Mouse (Mus musculus): Measurements from ENCODE around the gene Zfp638. TPM values are rescaled to one million over a fixed set of nuclear protein-coding genes. Genes with fewer than 3 reads are reported as not detected.

Zfp638 gene
- polyA plus RNA-seq, 1 experiment from 2014 or later: 37.0 TPM

- H3K27me3 ChIP-seq (ENCODE audit: control insufficient read depth, insufficient read depth, low read length): no peaks in the 10 kb centered on the region
- no peaks in the 10 kb centered on the region for H3K36me3 ChIP-seq (ENCODE audit: control insufficient read depth, insufficient read depth)
- H3K4me2 ChIP-seq (ENCODE audit: low read depth, low read length): no peak overlapping the region
- no peak overlapping the region for H3K4me3 ChIP-seq (ENCODE audit: low read length)
- WGBS: 61% methylated on average over 2 of the region's 2 CpGs
- no peaks in the 10 kb centered on the region for H3K4me1 ChIP-seq (ENCODE audit: control insufficient read depth, insufficient read depth, low read length)
- no peak overlapping the region for H3K9ac ChIP-seq (ENCODE audit: low read length)
- no peak overlapping the region for H3K27ac ChIP-seq (ENCODE audit: low read length)
- ATAC-seq (replicated peaks; ENCODE audit: extremely low read depth, insufficient read depth, low FRiP score): no peak
- no peaks in the 10 kb centered on the region for H3K9me3 ChIP-seq (replicated peaks; ENCODE audit: control insufficient read depth, low read length)
These were observed 28.9 kb upstream of the Zfp638 start for GRCm38 (mm10) chr6:83838046-83838445.

DNA sequence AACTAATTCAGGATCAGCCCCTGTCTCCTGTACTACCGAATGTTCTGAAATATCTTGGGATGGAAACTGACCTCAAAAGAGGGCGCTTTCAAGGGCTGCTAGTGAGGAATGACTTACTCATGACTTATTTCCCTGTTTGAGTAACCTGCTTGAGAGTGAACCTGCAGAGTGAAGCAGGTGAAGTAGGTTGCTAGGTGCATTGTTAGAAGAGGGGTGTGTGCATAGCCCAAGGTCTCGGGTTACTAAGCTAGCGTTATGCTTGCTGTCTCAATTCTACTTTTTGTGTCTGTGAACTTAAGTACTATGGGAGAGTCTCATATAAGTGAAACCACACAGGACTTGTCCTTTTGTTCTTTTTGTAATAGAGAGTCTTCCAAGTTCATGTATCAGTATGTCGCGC is 26.8 kb upstream of the Zfp638 start:
- H3K4me2 ChIP-seq (ENCODE audit: low read depth, low read length): no peak overlapping the region
- no peaks in the 10 kb centered on the region for H3K9me3 ChIP-seq (replicated peaks; ENCODE audit: control insufficient read depth, low read length)
- H3K4me1 ChIP-seq (ENCODE audit: control insufficient read depth, insufficient read depth, low read length): no peaks in the 10 kb centered on the region
- no peaks in the 10 kb centered on the region for H3K36me3 ChIP-seq (ENCODE audit: control insufficient read depth, insufficient read depth)
- no peaks in the 10 kb centered on the region for H3K27me3 ChIP-seq (ENCODE audit: control insufficient read depth, insufficient read depth, low read length)
- no peak overlapping the region for H3K9ac ChIP-seq (ENCODE audit: low read length)
- no peak overlapping the region for H3K4me3 ChIP-seq (ENCODE audit: low read length)
- no peak for ATAC-seq (replicated peaks; ENCODE audit: extremely low read depth, insufficient read depth, low FRiP score)
- H3K27ac ChIP-seq (ENCODE audit: low read length): no peak overlapping the region
- 84% methylated on average over 6 of the region's 6 CpGs for WGBS

- ATAC-seq (replicated peaks; ENCODE audit: extremely low read depth, insufficient read depth, low FRiP score): no peak
These were observed 22.0 kb upstream of the Zfp638 start for GRCm38 (mm10) chr6:83844913-83845312.

GRCm38 (mm10) chr6:83846141-83846540 is 20.8 kb upstream of the Zfp638 start:
- H3K9ac ChIP-seq (ENCODE audit: low read length): no peak overlapping the region
- no peaks in the 10 kb centered on the region for H3K9me3 ChIP-seq (replicated peaks; ENCODE audit: control insufficient read depth, low read length)
- H3K4me1 ChIP-seq (ENCODE audit: control insufficient read depth, insufficient read depth, low read length): no peaks in the 10 kb centered on the region
- no peaks in the 10 kb centered on the region for H3K27me3 ChIP-seq (ENCODE audit: control insufficient read depth, insufficient read depth, low read length)
- no peak overlapping the region for H3K27ac ChIP-seq (ENCODE audit: low read length)
- H3K4me2 ChIP-seq (ENCODE audit: low read depth, low read length): no peak overlapping the region
- H3K4me3 ChIP-seq (ENCODE audit: low read length): no peak overlapping the region
- ATAC-seq (replicated peaks; ENCODE audit: extremely low read depth, insufficient read depth, low FRiP score): no peak
- 84% methylated on average over 2 of the region's 2 CpGs for WGBS
- H3K36me3 ChIP-seq (ENCODE audit: control insufficient read depth, insufficient read depth): no peaks in the 10 kb centered on the region

More at GRCm38 (mm10) chr6:83844913-83845312, 22.0 kb upstream of the Zfp638 start:
- Histone ChIP-seq H3K9ac (ENCODE audit: low read length) (no peak overlapping the region), H3K36me3 (ENCODE audit: control insufficient read depth, insufficient read depth) (no peaks in the 10 kb centered on the region), H3K9me3 (replicated peaks; ENCODE audit: control insufficient read depth, low read length) (no peaks in the 10 kb centered on the region), H3K27me3 (ENCODE audit: control insufficient read depth, insufficient read depth, low read length) (no peaks in the 10 kb centered on the region), H3K4me1 (ENCODE audit: control insufficient read depth, insufficient read depth, low read length) (no peaks in the 10 kb centered on the region), H3K4me3 (ENCODE audit: low read length) (no peak overlapping the region), H3K27ac (ENCODE audit: low read length) (no peak overlapping the region), H3K4me2 (ENCODE audit: low read depth, low read length) (no peak overlapping the region)
- WGBS: 85% methylated on average over 10 of the region's 10 CpGs

- H3K27me3 ChIP-seq (ENCODE audit: control insufficient read depth, insufficient read depth, low read length): no peaks in the 10 kb centered on the region
- H3K27ac ChIP-seq (ENCODE audit: low read length): no peak overlapping the region
- H3K36me3 ChIP-seq (ENCODE audit: control insufficient read depth, insufficient read depth): no peaks in the 10 kb centered on the region
- H3K9ac ChIP-seq (ENCODE audit: low read length): no peak overlapping the region
- no peak for ATAC-seq (replicated peaks; ENCODE audit: extremely low read depth, insufficient read depth, low FRiP score)
- no peaks in the 10 kb centered on the region for H3K4me1 ChIP-seq (ENCODE audit: control insufficient read depth, insufficient read depth, low read length)
- no peaks in the 10 kb centered on the region for H3K9me3 ChIP-seq (replicated peaks; ENCODE audit: control insufficient read depth, low read length)
- WGBS: 75% methylated on average over 2 of the region's 2 CpGs
- no peak overlapping the region for H3K4me3 ChIP-seq (ENCODE audit: low read length)
- no peak overlapping the region for H3K4me2 ChIP-seq (ENCODE audit: low read depth, low read length)
These were observed 17.5 kb upstream of the Zfp638 start for GRCm38 (mm10) chr6:83849446-83849845.

DNA sequence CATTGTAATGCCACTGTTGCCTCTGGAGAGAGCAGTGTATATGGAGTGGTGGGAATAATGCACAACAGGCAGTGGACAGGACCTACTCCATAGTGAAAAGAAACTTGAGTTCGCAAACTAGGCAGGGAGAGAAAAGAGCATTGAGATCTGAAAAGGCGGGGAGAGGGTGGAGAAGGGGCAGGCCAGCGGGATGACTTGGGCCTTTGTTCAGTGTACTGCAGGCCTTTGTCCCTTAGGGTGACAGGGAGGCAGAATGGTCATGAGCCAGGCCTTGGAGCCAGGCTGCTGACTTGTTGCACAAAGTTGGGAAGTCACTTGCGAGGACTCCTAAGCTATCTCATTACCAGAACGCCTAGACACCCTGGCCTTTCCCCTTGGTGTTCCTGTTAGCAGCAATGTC is 9.4 kb upstream of the Zfp638 start:
- Histone ChIP-seq H3K9ac (ENCODE audit: low read length) (no peak overlapping the region), H3K9me3 (replicated peaks; ENCODE audit: control insufficient read depth, low read length) (no peaks in the 10 kb centered on the region), H3K27me3 (ENCODE audit: control insufficient read depth, insufficient read depth, low read length) (no peaks in the 10 kb centered on the region), H3K4me2 (ENCODE audit: low read depth, low read length) (no peak overlapping the region), H3K4me1 (ENCODE audit: control insufficient read depth, insufficient read depth, low read length) (0 out of 2 replicates have a peak, but pooled peaks cover 3% of the 10 kb centered on the region), H3K4me3 (ENCODE audit: low read length) (no peak overlapping the region), H3K27ac (ENCODE audit: low read length) (no peak overlapping the region; the same call in 1 of the 2 replicates), H3K36me3 (ENCODE audit: control insufficient read depth, insufficient read depth) (no peaks in the 10 kb centered on the region)
- no peak for ATAC-seq (replicated peaks; ENCODE audit: extremely low read depth, insufficient read depth, low FRiP score)
- 73% methylated on average over 5 of the region's 5 CpGs for WGBS

- no peak overlapping the region for H3K9ac ChIP-seq (ENCODE audit: low read length)
- H3K4me3 ChIP-seq (ENCODE audit: low read length): no peak overlapping the region
- peaks cover 7% of the 10 kb centered on the region for H3K4me1 ChIP-seq (ENCODE audit: control insufficient read depth, insufficient read depth, low read length)
- peak; percentile 89 for ATAC-seq (replicated peaks; ENCODE audit: extremely low read depth, insufficient read depth, low FRiP score)
- H3K4me2 ChIP-seq (ENCODE audit: low read depth, low read length): no peak overlapping the region
- 60% methylated on average over 9 of the region's 9 CpGs for WGBS
- H3K27ac ChIP-seq (ENCODE audit: low read length): peak overlapping the region; percentile 82
- H3K27me3 ChIP-seq (ENCODE audit: control insufficient read depth, insufficient read depth, low read length): no peaks in the 10 kb centered on the region
- no peaks in the 10 kb centered on the region for H3K36me3 ChIP-seq (ENCODE audit: control insufficient read depth, insufficient read depth)
- H3K9me3 ChIP-seq (replicated peaks; ENCODE audit: control insufficient read depth, low read length): no peaks in the 10 kb centered on the region
These were observed 6.9 kb upstream of the Zfp638 start for GRCm38 (mm10) chr6:83860033-83860432.

- WGBS: 69% methylated on average over 4 of the region's 4 CpGs
- peaks cover 11% of the 10 kb centered on the region for H3K4me1 ChIP-seq (ENCODE audit: control insufficient read depth, insufficient read depth, low read length)
- H3K4me3 ChIP-seq (ENCODE audit: low read length): no peak overlapping the region
- no peaks in the 10 kb centered on the region for H3K9me3 ChIP-seq (replicated peaks; ENCODE audit: control insufficient read depth, low read length)
- ATAC-seq (replicated peaks; ENCODE audit: extremely low read depth, insufficient read depth, low FRiP score): no peak
- no peaks in the 10 kb centered on the region for H3K27me3 ChIP-seq (ENCODE audit: control insufficient read depth, insufficient read depth, low read length)
- no peak overlapping the region for H3K27ac ChIP-seq (ENCODE audit: low read length)
- no peak overlapping the region for H3K4me2 ChIP-seq (ENCODE audit: low read depth, low read length)
- H3K36me3 ChIP-seq (ENCODE audit: control insufficient read depth, insufficient read depth): no peaks in the 10 kb centered on the region
- H3K9ac ChIP-seq (ENCODE audit: low read length): no peak overlapping the region
These were observed 3.4 kb upstream of the Zfp638 start for GRCm38 (mm10) chr6:83863538-83863937.

GRCm38 (mm10) chr6:83866423-83866822 is 486 bp upstream of the Zfp638 start:
- 29% methylated on average over 4 of the region's 4 CpGs for WGBS
- ATAC-seq (replicated peaks; ENCODE audit: extremely low read depth, insufficient read depth, low FRiP score): no peak

More at GRCm38 (mm10) chr6:83866423-83866822, 486 bp upstream of the Zfp638 start:
- H3K4me1 ChIP-seq (ENCODE audit: control insufficient read depth, insufficient read depth, low read length): peaks cover 10% of the 10 kb centered on the region
- H3K9ac ChIP-seq (ENCODE audit: low read length): no peak overlapping the region; the same call in 1 of the 2 replicates
- no peaks in the 10 kb centered on the region for H3K36me3 ChIP-seq (ENCODE audit: control insufficient read depth, insufficient read depth)
- no peak overlapping the region; the same call in 1 of the 2 replicates for H3K4me3 ChIP-seq (ENCODE audit: low read length)
- peak overlapping the region; percentile 95 for H3K4me2 ChIP-seq (ENCODE audit: low read depth, low read length)
- H3K9me3 ChIP-seq (replicated peaks; ENCODE audit: control insufficient read depth, low read length): no peaks in the 10 kb centered on the region
- no peaks in the 10 kb centered on the region for H3K27me3 ChIP-seq (ENCODE audit: control insufficient read depth, insufficient read depth, low read length)
- no peak overlapping the region for H3K27ac ChIP-seq (ENCODE audit: low read length)

Data from heart, embryonic 16.5 days (tissue).